Mouse (Mus musculus) ES-Bruce4 (cell line): ENCODE measurements around the gene Fpgs. TPM values are rescaled to one million over a fixed set of nuclear protein-coding genes. Genes with fewer than 3 reads are reported as not detected.

ENCODE experiments used
- H3K27ac ChIP-seq: 2 replicates; pipeline ENCODE4 v1.5.1; 2012; ENCODE audit warnings: low read length, inconsistent platforms; ENCODE audit not compliant: insufficient read depth
- H3K27me3 ChIP-seq: 2 replicates; pipeline ENCODE4 v1.6.1; 2012; ENCODE audit warnings: mild to moderate bottlenecking, low read length, inconsistent platforms; ENCODE audit not compliant: control insufficient read depth, poor library complexity, insufficient read depth, severe bottlenecking
- H3K36me3 ChIP-seq: 2 replicates; pipeline ENCODE4 v1.6.1; 2012; ENCODE audit warnings: inconsistent platforms, mild to moderate bottlenecking, low read length, moderate library complexity; ENCODE audit not compliant: control insufficient read depth, poor library complexity, insufficient read depth, severe bottlenecking
- H3K4me1 ChIP-seq: one replicate; pipeline ENCODE4 v1.8.1; 2011; ENCODE audit warnings: low read length; ENCODE audit not compliant: control insufficient read depth, insufficient read depth
- H3K4me3 ChIP-seq: 2 replicates; pipeline ENCODE4 v1.5.1; 2011; ENCODE audit warnings: low read depth, mild to moderate bottlenecking, low read length
- H3K9ac ChIP-seq: 2 replicates; pipeline ENCODE4 v1.6.1; 2012; ENCODE audit warnings: low read depth, mild to moderate bottlenecking, inconsistent platforms; ENCODE audit not compliant: poor library complexity, severe bottlenecking
- H3K9me3 ChIP-seq: replicated peaks from 2 replicates; pipeline ENCODE4 v1.6.1; 2012; ENCODE audit warnings: mild to moderate bottlenecking, low read length, inconsistent platforms; ENCODE audit not compliant: control insufficient read depth, poor library complexity, insufficient read depth, severe bottlenecking
- CTCF ChIP-seq: IDR thresholded peaks from one replicate; pipeline ENCODE4 v1.8.1; 2011; ENCODE audit warnings: low read depth, low read length
- EP300 ChIP-seq: IDR thresholded peaks from 2 replicates; pipeline ENCODE4 v1.6.1; 2011; ENCODE audit warnings: low read depth, low read length; ENCODE audit not compliant: insufficient read depth
- POLR2A ChIP-seq: IDR thresholded peaks from one replicate; pipeline ENCODE4 v1.8.1; 2011; ENCODE audit warnings: low read length; ENCODE audit not compliant: insufficient read depth
- polyA plus RNA-seq: library from polyadenylated mRNA; stranded (reverse); fragments of >200 nt; gene quantifications from 2 replicates; pipeline ENCODE4 v1.2.4, GENCODE M21; 2011; ENCODE audit warnings: low read depth; ENCODE audit not compliant: missing spikeins, insufficient read depth, insufficient read length

Gene Fpgs
- polyA plus RNA-seq, 1 experiment: 45.7 TPM

DNA sequence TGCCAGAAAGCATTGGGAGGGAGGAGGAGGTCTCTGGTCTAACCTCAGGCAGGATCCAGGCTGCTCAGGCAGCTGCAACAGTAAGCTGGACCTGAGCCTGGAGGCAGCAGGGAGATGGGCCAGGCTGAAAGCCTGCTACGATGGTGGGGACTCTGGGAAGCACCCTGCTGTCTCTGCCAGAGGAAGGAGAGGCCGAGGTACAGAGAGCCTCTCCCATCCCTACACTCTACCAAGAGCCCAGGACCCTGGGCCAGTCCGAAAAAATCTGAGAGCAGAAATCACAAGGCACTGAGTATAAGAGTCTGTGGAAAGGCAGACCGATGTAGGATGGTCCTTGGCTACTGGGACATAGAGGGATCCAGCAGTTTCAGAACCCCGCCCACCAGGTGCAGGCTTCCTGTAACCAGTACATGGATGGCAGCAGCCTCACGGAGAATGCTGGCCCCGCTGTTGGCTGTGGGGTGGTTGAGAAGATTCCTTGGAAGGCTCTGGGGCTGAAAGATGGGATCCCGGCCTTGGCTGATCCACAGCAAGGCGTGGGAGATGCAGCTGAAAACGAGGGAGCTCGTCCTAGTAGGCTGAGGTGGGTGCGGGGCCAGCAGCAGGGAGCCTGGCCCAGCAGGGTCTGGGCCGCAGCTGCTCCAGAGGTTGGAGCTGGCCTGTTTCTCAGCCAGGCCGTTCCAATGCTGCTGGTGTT lies 21.1 kb downstream of the Fpgs start:
- TF ChIP-seq POLR2A (no peak), CTCF (no peak), EP300 (no peak)
- Histone ChIP-seq H3K4me1 (peaks cover 1% of the 10 kb centered on the region), H3K9me3 (no peaks in the 10 kb centered on the region), H3K36me3 (peaks cover 38% of the 10 kb centered on the region), H3K9ac (no peak overlapping the region), H3K4me3 (no peak overlapping the region), H3K27me3 (no peaks in the 10 kb centered on the region), H3K27ac (peak overlapping the region; percentile 12; the same call in 1 of the 2 replicates)

GRCm38 (mm10) chr2:32681754-32682153 lies 22.2 kb downstream of the Fpgs start:
- no peaks in the 10 kb centered on the region for H3K27me3 ChIP-seq
- peaks cover 1% of the 10 kb centered on the region for H3K4me1 ChIP-seq
- peak overlapping the region; percentile 7; the same call in 1 of the 2 replicates for H3K27ac ChIP-seq
- TF ChIP-seq EP300: no peak
- TF ChIP-seq POLR2A: no peak
- no peak for TF ChIP-seq CTCF
- no peaks in the 10 kb centered on the region for H3K9me3 ChIP-seq
- H3K4me3 ChIP-seq: no peak overlapping the region
- H3K36me3 ChIP-seq: peaks cover 31% of the 10 kb centered on the region
- peak overlapping the region; percentile 17; the same call in 1 of the 2 replicates for H3K9ac ChIP-seq

GRCm38 (mm10) chr2:32680961-32681650 lies 22.8 kb downstream of the Fpgs start:
- no peak overlapping the region for H3K4me3 ChIP-seq
- peaks cover 30% of the 10 kb centered on the region for H3K36me3 ChIP-seq
- peak overlapping the region; percentile 17; the same call in 1 of the 2 replicates for H3K9ac ChIP-seq
- H3K27ac ChIP-seq: peak overlapping the region; percentile 7; the same call in 1 of the 2 replicates
- H3K4me1 ChIP-seq: peaks cover 1% of the 10 kb centered on the region
- H3K9me3 ChIP-seq: no peaks in the 10 kb centered on the region
- no peaks in the 10 kb centered on the region for H3K27me3 ChIP-seq
- no peak for TF ChIP-seq CTCF
- no peak for TF ChIP-seq EP300
- TF ChIP-seq POLR2A: no peak

- no peak overlapping the region for H3K27ac ChIP-seq
- peaks cover 19% of the 10 kb centered on the region for H3K36me3 ChIP-seq
- TF ChIP-seq EP300 (no peak), POLR2A (no peak), CTCF (no peak)
Observed at GRCm38 (mm10) chr2:32680051-32680451, 23.9 kb downstream of the Fpgs start.

DNA sequence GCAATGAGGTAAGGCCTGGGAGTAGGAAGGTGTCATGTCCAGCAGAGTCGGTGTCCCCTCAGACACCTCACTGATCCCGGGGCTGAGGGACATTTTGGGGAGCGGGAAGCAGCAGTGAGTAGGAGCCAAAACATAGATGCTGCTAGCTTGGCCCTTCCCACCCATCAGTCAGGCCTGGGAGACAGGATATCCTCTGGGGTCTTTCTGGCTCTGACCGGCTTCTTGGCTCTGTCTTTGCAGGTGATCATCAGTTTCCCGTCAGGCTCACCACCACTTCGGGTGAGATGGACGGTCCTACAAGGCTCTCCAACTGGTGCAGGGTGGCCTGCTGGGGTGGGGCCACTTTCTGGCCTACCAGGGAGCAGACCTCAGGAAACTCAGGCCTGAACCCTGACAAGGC lies 26.3 kb downstream of the Fpgs start:
- no peak overlapping the region for H3K27ac ChIP-seq
- no peaks in the 10 kb centered on the region for H3K27me3 ChIP-seq
- no peak overlapping the region for H3K9ac ChIP-seq
- no peak for TF ChIP-seq EP300
- no peak for TF ChIP-seq CTCF
- TF ChIP-seq POLR2A: no peak
- peaks cover 4% of the 10 kb centered on the region for H3K36me3 ChIP-seq
- no peaks in the 10 kb centered on the region for H3K9me3 ChIP-seq
- H3K4me1 ChIP-seq: peaks cover 1% of the 10 kb centered on the region
- H3K4me3 ChIP-seq: no peak overlapping the region

More at GRCm38 (mm10) chr2:32680051-32680451, 23.9 kb downstream of the Fpgs start:
- Histone ChIP-seq H3K27me3 (no peaks in the 10 kb centered on the region), H3K4me3 (no peak overlapping the region), H3K9me3 (no peaks in the 10 kb centered on the region), H3K4me1 (peaks cover 1% of the 10 kb centered on the region), H3K9ac (no peak overlapping the region)

DNA sequence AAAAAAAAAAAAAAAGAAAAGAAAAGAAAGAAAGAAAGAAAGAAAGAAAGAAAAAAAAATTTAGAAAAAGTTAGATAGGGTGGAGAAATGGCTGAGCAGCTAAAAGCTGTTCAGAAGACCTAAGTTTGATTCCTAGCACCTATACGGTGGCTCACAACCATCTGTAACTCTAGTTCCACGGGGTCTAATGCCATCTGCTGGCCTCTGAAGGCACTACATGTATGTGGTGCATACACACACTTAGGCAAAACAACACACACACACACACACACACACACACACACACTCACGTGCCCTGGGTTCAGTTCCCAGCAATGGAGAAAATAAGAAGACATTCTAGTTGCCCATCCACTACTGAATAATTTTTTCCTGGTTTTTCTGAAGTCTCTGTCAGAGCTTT lies 27.1 kb downstream of the Fpgs start:
- TF ChIP-seq EP300 (no peak), CTCF (no peak), POLR2A (no peak)

More for the DNA sequence above, 27.1 kb downstream of the Fpgs start:
- Histone ChIP-seq H3K36me3 (peaks cover 4% of the 10 kb centered on the region), H3K27ac (no peak overlapping the region), H3K9ac (no peak overlapping the region), H3K9me3 (no peaks in the 10 kb centered on the region), H3K27me3 (no peaks in the 10 kb centered on the region), H3K4me3 (no peak overlapping the region), H3K4me1 (no peaks in the 10 kb centered on the region)
